Mouse (Mus musculus) gastrocnemius, postnatal 14 days (tissue): ENCODE measurements around the gene Slc25a3. TPM values are rescaled to one million over a fixed set of nuclear protein-coding genes. Genes with fewer than 3 reads are reported as not detected.

Experiments used
- DNase-seq: peaks from one replicate; pipeline ENCODE4 v3.0.0; 2021; ENCODE audit warnings: mixed read lengths
- intact Hi-C: fragments of 180-260 bp; cut with DNase I; formaldehyde crosslinking; loops from one replicate; pipeline ENCODE4 v1.15.1; 2025; ENCODE audit warnings: low total_unique reads
- long read RNA-seq, 2 experiments: library from polyadenylated mRNA; stranded (forward); transcript quantifications; one replicate each; pipeline ENCODE4 v2.0.0; 2021
- total RNA-seq, 2 experiments: library from RNA; stranded (reverse); gene quantifications; 2 replicates each; pipeline ENCODE4 v1.2.3; 2021

Slc25a3 gene
- 1,000 to 10,000 TPM in 1 of 2 experiments, 100 to 1,000 TPM in 1; 888 to 1,041 TPM for total RNA-seq
- long read RNA-seq, experiment 1, transcript Slc25a3-206 (8 exons, 1,341 nt), result major isoform, 904 of 1,053 reads
- long read RNA-seq, experiment 1, transcript Slc25a3-201 (8 exons, 1,612 nt), result minor isoform, 40 of 1,053 reads
- long read RNA-seq, experiment 1, transcript Slc25a3-204 (5 exons, 891 nt), result minor isoform, 14 of 1,053 reads
- long read RNA-seq, experiment 1, partial matches to known transcripts, result 46 of 1,053 reads
- long read RNA-seq, experiment 1, other reads (novel, unspliced or antisense), result 48 of 1,053 reads
- long read RNA-seq, experiment 2, full-length matches to known transcripts, result 1,085 of 1,192 reads
- long read RNA-seq, experiment 2, partial matches to known transcripts, result 52 of 1,192 reads
- long read RNA-seq, experiment 2, other reads (novel, unspliced or antisense), result 55 of 1,192 reads

DNA sequence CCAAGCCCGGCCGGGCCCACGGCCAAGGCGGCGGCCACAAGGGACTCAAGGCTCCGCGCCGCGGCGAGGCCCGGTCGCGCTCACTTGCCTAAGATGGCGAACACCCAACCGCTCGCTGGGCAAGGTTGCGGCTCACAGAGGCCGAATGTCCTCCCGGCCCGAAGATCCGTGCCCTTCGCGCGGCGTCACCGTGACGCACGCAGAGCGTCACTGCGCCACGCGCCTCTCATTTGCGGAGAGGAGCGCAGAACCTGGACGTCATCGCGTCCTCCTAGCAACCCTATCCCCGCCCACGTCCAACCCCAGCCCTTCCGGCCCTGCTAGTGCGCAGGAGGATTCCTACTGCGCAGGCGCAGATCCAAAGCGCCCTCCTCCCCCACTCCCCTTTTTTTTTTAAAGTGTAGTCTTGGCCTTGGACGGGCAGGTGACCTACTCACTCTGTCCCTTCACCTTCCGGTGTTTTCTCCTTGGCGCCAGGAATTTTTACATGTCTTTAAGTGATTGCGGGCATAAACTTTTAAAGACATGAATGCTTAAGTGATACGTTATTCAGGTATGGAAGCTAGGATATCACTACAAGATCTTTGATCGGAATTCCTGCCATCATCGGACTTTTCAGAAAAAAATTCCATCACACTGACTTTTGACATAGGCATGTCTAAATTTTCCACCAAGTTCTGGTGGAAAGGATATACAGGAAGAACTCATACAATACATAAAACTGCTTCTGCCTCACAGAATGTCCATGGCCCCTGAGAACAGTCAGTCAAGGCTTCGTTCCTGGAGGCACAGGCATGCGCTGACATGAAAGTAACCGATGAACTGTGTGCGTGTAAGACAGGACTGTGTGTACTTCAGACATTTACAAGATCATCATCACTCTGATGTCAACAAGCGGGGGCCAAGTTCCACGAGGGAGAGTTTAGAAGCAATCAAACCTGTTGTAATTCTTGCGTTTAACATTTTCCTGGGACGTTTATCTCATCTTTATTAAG lies at the start of gene Slc25a3:
Gene Slc25a3, minus strand, starts transcription at position 232 of the 995 bp plus-strand sequence.
- intact Hi-C loops, result no loop called here
- peak; percentile 98 for DNase-seq

DNA sequence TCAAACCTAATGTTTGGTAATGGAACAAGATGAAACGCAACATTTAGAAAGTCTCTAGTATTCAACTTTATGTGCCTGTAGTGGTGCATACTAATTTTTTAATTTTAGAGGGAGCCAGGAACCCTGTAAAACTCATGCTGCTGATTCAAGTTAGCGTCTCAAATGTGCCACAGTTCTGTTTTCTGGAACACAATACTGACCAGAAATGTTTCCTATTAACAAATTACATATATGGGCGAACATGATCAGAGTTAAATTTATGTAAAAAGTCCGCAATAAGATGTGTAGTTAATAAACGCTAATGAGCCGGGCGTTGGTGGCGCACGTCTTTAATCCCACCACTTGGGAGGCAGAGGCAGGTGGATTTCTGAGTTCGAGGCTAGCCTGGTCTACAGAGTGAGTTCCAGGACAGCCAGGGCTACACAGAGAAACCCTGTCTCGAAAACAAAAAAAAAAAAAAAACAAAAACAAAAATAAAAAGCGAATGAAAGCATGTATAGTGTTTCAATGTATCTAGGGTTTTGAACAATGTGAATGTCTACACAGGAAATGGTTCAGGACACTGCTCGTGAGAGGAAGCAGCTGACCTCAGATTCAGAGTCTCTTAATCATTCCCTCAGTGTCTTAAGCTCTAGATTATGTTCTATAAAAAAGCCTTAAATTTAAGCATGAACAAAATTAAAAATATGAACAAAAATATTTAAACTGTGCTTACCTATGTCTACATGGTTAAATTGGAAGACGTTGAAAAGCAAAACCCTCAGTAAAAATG lies 48.7 kb upstream of the Slc25a3 start:
- DNase-seq, result no peak
- intact Hi-C loops, result no loop called here

DNA sequence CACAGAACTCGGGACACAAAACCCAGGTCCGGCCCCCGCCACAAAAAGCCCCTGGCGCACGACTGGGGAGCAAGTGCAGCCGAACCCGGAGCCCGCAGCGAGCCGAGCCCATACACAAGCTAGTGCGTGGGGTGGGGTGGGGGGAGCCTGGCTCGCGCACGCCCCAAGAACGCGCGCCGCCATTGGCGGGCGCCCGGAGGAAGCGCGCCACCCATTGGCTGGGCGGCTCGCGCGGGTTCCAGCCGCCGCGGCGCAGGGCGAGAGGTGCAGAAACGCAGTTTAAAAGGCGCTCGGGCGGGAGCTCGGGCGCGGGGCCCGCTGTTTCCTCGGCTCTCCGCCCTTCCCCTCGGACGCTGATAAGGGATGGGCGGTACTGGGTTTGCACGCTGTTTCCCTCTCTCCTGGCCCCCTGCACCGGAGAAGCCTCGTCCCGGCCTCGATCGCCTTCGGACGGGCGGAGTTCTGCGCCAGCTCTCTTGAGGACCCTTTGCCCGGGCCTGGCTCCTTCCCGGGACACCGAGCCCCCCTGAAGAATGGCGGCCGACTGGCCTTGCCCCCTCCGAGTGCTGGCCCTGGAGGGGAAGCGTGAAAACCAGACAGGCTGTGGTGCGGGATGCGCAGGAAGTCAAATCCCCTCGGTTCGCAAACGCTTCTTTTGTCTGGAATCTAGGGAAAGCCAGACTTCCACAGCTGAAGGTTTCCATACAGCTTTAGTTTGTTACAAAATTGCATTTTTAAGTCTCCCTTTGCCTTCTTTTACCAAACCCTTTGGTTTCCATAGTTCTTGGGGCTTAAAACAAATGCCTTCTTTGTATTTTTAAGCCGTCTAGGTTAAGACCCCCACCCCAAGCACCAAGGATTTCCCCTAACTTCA lies 47.8 kb upstream of the Slc25a3 start:
- DNase-seq, result peak; percentile 89
- intact Hi-C loops, result no loop called here

DNA sequence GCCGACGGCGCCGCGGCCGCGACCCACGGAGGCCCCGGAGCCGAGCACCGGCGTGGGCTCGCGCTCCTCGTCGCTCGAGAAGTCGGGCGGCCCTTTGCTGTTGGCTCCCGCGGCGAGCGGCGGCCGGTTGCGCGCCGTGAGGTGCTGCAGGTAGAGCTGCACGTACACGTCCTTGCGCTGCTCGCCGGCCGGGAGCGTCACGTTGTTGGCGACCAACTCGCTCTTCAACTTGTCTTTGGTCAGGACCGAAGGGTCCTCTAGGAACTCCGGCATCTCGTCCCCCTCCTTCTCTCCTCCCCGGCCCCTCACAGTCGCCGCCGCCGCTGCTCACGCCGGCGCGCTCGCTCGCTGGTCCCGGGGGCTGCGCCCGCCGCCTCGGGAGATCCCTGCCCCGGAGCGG lies 47.2 kb upstream of the Slc25a3 start:
- intact Hi-C loops, result no loop called here
- peak; percentile 33 for DNase-seq

DNA sequence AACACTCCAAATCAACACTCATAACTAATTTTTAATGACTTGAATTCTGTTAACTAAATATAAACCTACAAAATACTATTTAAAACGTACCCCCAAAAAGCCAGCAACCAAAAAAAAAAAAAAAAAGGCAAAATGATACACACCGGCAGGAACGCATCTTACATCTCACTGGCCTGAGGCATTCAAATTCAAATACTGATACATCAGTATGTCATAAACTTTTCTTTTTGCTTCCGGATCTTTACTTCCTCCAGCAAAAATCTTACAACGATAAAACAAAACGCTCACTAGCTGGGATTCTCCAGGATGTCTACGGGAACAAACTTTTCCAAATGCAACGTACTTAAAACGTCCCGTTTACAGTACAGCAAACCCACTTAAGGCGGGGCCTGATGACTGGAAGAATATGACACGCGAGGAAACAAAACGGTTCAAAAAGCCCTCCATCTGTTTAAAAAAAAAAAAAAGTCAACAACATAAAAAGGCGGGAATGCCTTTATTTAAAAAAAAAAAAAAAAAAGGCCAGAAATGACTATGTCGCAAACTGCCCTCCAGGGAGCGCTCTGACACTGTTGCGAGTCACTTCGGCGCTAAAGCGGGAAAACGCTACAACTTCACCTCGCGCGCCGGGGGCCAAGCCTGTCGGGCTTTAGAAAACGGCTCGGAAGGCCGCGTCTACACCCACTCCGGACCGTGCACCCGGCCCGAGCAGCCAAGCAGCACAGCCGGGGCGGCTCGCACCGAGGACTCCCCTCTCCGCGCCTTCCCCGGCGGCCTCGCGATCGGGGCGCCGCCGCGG lies 46.5 kb upstream of the Slc25a3 start:
- intact Hi-C loops, result no loop called here

DNA sequence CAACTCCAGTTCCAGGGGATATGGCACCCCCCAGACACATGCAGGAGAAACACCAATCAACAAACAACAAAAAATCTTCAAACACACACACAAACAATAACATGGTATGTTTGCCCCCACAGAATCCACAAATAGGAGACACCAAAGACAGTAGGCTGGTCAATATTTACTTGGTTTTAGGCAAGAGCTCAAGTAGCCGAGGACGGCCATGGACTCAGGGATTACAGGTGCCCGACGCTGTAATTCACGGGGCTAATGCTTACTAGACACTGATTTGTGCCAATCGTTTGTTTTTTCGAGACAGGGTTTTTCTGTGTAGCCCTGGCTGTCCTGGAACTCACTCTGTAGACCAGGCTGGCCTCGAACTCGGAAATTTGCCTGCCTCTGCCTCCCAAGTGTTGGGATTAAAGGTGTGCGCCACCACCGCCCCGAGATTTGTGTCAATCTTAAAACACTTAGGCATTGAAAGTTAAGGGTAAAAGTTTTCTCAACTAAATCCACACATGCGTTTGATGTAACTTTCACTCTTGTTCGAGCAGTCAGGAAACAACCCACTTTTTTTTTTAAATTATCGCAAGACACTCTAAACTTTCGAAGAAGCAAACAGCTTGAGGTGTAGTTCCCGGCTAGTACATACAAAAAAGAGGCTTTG lies 45.7 kb upstream of the Slc25a3 start:
- intact Hi-C loops, result no loop called here

More for the DNA sequence above, 46.5 kb upstream of the Slc25a3 start:
- DNase-seq, result peak; percentile 89

DNA sequence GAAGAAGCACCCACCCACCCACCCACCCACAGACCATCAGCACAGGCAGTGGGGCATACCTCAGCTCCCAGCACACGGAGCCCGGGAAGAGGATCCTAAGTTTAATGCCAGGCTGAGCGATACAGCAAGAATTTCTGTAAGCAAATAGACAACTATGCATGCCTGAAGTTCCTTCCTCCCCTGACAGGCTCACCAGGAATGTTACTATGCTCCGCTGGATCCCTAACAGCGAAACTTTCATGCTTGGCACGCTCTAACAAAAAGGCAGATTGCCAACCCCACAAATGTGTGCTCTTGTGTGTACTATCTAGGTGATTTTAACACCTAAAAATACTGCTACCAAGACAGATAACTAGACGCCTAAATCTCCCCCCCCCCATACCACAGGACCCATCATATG lies 43.5 kb upstream of the Slc25a3 start:
- intact Hi-C loops, result no loop called here
- DNase-seq, result no peak

More for the DNA sequence above, 45.7 kb upstream of the Slc25a3 start:
- DNase-seq, result no peak

DNA sequence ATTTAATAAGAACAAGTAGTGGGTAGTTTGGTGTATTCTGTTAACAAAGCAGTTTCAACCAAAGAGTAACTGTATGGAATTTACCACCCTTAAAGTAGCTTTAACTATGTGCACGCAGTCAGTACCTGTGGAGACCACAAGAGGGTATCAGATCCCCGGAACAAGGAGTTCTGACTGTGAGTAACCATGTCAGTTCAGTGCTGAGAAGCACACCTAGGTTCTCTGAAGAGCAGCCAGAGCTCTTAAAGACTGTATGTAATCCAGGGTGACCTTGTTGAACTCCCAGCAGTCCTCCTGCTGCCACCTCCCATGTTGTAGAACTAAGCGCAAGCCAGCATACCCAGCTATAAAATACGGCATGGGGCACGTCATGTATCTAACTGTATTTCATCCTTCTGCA lies 43.0 kb upstream of the Slc25a3 start:
- intact Hi-C loops, result no loop called here
- peak; percentile 37 for DNase-seq

DNA sequence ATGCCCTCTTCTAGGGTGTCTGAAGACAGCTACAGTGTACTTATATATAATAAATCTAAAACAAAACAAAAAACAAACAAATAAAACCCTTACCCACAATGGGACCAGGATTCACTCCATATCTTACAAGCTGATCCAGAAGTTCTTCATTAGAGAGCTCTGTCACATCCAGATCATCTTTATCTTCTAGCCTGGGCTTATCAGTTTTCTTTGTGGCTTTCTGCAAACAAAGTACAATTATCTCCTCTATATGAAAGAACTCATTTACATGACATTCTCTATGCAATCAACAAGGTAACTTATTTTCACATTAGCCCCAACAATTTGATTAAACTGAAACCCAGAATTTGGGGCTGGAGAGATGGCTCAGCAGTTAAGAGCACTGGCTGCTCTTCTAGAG lies 42.0 kb upstream of the Slc25a3 start:
- intact Hi-C loops, result no loop called here
- no peak for DNase-seq

DNA sequence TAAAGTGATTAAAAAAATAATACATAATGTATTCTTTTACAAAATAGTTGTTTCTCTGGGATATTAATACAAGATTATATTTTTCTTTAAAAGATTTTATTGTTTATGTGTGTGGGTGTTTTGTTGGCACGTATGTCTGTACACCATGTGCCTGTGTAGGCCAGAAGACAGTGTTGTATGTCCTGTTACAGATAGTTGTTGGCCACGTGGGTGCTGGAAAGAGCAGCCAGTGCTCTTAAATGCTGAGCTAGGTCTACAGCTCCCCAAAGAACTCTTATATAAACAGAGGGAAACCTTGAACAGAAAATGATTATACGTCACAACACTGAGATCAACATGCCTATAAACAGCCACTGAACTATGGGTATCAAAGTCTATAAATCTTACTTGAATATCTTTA lies 40.6 kb upstream of the Slc25a3 start:
- DNase-seq, result no peak
- intact Hi-C loops, result no loop called here

DNA sequence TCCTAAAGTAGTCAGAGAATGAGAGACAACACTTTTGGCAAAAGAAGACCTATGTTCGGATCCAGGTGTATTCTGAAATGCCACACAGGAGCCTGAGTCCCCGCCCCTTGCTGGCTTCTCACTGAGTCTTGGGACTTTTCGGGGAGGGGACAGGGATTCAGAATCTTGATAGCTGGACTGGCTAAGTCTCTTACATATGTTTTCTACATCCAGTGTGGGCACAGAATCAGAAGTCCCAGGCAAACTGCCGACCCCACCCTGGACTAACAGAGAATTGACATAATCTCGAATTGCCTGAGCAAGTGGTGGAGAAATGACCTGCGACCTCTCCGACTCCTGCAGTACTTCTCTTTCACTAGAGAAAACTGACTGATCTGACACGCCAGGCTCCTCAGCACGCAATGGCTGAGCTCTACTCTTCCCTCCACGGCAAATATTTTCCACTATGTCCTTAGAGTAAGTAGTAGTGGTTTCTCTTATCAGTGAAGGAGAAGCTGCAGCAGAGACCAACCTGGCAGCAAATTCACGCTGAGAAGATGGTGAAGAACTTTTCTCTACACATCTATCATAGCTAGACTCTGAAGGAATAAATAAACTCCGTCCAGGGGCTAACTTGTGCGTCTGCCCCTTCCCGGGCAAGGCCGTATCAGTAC lies 38.8 kb upstream of the Slc25a3 start:
- no peak for DNase-seq
- intact Hi-C loops, result no loop called here

DNA sequence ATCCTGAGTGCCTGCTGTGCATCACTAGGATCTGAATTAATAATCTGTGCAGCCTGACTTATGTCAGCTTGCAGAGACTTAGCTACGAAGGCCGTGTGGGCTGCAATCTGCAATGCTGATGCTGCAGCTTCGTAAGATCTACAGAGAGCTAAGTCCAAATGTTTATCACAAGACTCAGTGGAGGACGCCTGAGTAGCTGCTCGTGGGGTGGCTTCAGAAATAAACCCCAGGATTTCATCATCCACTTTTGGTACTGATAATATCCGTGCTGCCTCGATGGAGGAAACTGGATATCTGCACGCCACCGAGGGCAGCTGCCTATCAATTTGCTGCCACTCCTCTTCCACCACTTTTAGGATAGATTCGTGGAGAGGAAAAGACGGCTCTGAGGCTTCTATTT lies 38.2 kb upstream of the Slc25a3 start:
- DNase-seq, result no peak
- intact Hi-C loops, result no loop called here

DNA sequence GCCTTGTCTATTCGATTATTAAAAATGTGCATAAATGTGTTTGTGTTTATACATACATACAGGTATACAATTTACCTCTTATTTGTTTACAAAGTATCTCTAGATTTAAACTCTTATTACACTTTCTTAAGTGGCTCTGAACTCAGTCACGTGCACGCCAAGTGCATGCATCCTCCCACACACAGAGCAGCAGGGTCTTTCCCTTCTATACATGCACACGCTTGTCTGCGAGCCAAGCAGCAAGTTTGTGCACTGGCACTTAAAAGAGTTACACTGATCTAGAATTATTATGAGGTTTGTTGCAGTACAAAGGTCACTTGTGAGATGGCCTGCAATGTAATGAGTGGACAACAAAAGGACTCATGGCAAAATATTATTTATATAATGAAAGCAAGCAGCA lies 37.1 kb upstream of the Slc25a3 start:
- intact Hi-C loops, result no loop called here

DNA sequence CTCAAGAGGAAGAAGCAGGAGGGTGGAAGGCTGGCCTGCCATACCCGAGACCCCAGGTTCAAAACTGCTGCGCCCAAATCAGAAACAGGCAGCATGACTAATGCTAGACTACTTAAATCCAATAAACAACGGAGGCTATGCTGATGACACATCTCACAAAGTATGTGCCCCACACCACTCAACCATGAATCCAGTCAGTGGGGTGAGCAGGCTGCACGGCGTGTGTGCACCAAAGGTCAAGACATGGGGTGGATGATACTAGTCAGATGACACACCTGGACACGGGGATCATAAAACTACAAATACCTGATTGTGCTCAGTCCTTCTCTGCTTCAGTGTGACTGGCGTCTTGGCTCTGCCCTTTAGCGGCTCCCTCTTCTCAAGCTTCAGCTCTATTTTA lies 34.6 kb upstream of the Slc25a3 start:
- intact Hi-C loops, result no loop called here
- DNase-seq, result no peak

More for the DNA sequence above, 37.1 kb upstream of the Slc25a3 start:
- DNase-seq, result no peak

DNA sequence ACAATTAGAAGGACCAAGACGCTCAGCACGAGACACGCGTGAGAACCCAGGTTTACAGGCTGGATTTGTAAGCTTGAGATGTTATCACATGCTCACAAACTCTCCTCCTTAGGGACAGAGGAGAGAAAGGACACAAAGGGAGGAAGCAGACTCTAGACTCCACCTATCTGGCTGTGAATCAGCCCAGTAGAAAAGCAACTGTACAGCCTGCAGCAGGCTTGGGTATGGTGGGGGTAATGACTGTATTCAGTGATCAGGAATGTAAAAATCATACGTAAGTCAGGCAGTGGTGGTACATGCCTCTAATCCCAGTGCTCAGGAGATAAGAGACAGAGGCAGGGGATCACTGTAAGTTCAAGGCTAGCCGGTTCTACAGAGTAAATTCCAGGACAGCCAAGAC lies 32.5 kb upstream of the Slc25a3 start:
- intact Hi-C loops, result no loop called here
- DNase-seq, result no peak

DNA sequence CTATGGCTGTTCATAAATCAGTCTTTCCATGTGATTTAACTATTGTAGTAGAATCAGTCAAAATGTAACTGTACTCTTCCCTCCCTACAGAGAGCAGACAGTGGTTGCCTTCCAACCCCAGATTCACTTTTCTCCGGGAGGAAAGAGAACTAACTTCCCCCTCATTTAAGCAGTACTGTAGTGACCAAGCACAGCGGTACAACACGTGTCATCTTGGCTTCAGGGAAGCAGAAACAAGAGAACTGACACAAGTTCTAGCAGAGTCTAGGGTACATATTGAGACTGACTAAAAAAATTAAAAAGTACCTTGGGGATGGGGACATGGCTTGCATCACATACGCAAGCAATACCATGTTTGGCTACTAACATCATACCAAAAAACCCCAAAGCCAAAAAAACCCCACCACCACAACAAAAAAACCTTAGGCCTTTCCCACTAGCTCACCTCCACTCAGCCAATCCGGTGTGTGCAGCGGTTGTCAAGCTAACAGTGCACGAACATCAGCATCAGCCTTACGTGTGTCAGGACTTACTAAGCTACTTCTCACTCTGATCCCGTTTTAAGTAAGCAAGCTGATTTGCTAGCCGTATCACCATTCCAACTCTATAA lies 30.1 kb upstream of the Slc25a3 start:
- intact Hi-C loops, result no loop called here
- DNase-seq, result no peak

DNA sequence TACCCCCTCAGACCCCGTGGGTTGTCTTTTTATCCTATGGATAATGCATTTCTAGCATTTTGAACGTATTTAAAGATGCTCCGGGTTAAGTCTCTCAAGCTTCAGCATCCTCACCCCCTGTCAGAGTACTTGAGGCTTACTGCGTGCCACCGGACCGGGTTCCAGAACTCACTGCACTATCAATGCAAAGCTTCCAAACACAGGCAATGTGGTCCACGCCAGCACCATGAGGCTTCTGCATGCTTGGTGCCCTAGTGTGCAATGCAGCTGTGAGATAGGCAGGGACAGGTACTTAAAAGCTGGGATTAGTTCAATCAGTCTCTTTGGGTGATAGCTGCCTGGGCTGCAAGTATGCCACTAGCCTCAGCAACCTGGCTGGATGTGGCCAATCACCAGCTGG lies 21.6 kb upstream of the Slc25a3 start:
- intact Hi-C loops, result no loop called here
- no peak for DNase-seq
